Mouse (Mus musculus): ENCODE results near the gene Jmjd1c. TPM values are rescaled to one million over a fixed set of nuclear protein-coding genes. Genes with fewer than 3 reads are reported as not detected.

Jmjd1c gene
- total RNA-seq, 2 experiments from 2014 or later: 75.9 to 85.6 TPM

DNA sequence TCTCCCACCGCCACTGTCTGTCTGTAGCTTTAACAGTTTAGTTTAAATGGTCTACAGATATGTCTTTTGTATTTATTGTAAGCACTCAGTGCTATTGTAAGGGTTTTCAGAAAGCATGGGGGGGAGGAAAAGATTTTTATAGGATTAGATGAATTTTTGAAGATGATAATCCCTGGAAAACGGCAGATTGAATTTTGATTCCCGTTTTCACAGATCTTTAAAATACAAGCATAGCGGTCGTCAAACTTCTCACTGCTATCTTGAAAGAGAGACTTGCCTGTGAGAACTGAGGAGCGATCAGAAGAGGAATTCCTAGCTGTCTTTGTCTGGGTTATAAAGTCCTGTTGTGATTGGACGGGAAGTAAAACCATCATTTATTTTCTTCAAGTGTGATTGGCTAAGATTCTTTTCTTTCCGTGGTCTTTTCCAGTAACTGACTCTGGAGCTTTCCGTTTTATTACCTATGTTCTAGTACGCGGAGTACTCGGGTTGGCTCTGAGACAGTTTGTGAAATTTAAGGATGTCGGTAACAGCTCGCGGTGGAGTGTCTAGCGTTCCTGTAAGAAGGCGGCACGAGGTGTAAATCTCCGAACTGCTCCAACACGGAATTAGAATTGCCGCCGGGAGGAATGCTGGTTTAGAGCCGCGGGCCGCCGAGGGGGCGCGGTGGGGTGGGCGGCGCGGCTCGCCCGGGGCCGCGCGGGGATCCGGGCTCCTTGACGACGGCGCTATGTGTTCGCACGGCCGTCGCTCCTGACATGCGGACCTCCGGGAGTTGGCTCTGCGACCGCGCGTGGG is 30.3 kb downstream of the Jmjd1c start:
- peak; percentile 64 to 77 for DNase-seq (ENCODE audit: low spot score in 2 of 2)

DNA sequence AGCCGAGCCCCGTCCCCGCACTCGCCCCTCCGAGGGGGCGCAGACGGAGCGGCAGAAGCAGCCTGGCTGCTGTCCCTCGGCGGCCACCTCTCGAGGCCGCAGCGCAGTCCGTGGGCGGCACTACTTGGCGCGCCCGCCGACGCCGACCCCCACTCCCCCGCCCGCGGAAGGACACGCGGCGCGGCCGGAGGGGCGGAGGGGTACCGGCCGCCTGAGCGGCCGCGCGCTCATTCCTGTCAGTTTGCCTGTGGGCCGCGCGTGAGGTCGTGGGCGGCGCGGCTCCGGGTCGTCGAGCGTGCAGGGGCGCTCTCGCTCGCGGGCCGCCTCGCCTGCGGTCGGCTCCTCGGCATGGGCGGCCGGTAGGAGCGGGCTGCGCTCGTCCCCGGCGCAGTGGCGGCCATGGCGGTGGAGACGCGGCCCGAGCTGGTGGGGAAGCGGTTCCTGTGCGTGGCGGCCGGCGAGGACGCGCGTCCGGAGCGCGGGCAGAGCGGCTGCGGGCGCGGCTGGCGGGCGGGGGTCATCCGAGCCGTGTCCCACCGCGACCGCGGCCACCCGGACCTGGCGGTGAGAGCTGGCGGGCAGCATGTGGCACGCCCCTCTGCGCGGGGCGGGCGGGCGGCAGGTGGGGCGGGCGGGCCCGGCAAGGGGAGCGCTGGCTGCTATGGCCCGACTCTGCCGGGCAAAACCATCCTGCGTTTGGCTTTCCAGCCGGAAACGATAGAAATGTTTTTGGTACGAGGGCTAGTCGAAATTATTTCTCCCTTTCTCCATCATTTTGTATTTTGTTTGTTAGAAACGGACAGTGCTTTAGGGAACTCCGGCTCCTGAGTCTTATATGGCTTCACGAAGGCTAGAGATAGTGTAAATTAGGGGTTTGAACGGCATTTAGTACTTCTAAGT is 31.2 kb downstream of the Jmjd1c start:
- DNase-seq (ENCODE audit: low spot score in 2 of 2): peak in 1 of 2 experiments; percentile 54

- no peak for DNase-seq (ENCODE audit: low spot score in 2 of 2)
Measured at GRCm38 (mm10) chr10:67129531-67129930, 33.6 kb downstream of the Jmjd1c start.

DNA sequence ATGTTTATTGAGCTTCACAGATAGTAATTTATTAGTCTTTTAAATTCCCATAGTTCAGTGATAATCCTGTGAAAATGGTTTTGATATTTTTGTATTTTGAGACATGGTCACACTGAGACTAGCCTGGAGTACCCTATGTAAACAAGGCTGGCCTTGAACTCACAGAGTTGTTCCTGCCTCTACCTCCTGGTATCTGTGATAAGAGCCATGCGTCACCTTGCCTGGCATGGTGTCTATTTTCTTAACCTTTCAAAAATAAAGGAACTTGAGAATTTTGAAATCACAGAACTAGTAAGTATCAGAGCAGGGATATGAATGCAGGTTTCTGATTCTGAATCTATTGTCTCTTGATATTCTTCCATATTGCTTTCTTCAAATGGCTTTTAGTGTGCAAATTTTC is 35.8 kb downstream of the Jmjd1c start:
- DNase-seq (ENCODE audit: low spot score in 2 of 2): no peak

DNA sequence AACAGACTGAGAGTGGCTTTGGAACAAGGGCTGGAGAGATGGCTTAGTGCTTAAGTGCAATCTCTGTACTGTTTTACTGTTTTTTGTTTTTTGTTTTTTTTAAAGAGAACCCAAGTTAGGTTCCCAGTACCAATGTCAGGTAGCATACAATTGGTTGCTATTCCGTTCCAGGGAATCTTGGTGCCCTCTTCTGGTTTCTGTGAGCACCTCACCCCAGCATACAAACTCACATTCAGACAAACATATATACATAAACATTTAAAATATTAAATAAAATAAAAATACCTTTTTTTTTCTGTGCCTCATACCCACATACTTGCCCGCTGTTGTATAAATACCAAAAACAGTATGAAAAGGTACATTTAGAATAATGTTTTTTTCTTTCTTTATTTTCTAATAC is 38.4 kb downstream of the Jmjd1c start:
- no peak for DNase-seq (ENCODE audit: low spot score in 2 of 2)

DNA sequence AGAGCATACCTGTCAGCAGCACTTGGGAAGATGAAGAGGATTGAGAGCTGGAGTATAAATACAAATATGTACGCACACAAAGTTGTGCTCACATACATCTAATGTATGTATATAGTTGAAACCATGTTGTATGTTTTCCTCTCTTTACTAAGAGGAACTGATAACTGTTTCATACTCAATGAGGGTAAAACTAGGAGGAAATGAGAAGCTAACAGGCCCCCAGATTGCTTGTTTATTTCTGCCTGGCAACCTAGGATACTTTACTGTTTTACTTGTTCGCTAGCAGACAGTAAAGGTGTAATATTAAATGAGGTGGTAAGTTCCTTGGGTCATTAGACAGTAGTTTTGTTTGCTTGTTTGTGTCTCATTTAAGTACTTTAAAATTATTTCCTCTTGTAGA is 41.5 kb downstream of the Jmjd1c start:
- no peak for DNase-seq (ENCODE audit: low spot score in 2 of 2)

DNA sequence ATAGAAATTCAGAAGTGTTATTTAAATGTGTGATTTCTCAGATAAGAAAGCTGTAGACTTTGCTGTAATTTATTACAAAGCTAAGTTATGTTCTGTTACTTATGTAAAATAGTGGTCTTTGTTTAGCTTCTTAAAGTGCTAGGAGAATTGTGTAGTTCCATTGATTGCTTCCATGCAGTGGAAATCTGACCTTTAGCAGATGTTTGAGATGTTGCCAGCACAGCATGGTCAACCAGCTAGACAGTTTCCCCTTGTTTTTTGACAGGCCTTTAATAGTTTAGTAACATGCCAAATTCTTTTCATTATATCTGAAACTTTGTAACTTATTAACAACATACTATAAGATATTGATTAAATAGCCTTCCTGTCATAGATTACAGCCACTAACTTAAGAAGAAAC is 47.7 kb downstream of the Jmjd1c start:
- no peak for DNase-seq (ENCODE audit: low spot score in 2 of 2)

- no peak for DNase-seq (ENCODE audit: low spot score in 2 of 2)
Measured at GRCm38 (mm10) chr10:67144269-67144668, 48.3 kb downstream of the Jmjd1c start.

DNA sequence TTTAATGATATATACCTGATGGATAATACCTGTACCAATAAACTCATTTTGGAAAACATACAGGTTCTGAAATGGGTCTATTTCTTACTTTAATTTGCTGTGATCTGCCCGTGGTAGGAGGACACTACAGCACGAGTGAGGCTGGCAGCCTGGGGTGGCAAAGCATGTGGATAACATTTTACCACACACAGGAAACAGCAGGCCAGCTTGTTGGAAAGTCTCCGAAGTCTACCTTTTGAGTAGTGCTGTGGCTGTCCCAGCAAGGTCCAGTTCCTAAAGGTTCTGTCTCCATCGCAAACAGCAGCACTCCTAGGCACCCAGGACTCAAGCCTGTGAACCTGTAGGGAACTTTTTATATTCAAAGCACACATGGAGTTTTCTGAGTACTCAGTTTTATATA is 49.7 kb downstream of the Jmjd1c start:
- no peak for DNase-seq (ENCODE audit: low spot score in 2 of 2)

DNA sequence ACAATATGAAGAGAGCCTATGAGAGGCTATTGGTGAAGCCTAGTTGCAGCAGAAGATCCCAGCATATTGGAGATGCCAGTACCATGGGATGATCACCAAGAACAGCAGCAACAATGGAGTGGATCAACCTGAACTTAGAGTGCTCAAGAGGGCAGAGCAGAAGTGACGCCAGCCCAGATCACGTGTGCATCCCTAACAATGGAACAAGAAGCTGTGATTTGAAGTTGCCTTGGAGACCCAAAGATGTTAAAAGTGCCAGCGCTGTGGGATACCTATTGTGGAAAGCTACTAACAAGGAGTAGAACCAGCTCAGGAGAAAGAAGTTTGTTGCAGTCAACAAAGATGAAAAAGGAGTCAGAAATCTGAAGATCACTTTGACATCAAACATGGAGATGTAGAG is 55.8 kb downstream of the Jmjd1c start:
- DNase-seq (ENCODE audit: low spot score in 2 of 2): no peak

DNA sequence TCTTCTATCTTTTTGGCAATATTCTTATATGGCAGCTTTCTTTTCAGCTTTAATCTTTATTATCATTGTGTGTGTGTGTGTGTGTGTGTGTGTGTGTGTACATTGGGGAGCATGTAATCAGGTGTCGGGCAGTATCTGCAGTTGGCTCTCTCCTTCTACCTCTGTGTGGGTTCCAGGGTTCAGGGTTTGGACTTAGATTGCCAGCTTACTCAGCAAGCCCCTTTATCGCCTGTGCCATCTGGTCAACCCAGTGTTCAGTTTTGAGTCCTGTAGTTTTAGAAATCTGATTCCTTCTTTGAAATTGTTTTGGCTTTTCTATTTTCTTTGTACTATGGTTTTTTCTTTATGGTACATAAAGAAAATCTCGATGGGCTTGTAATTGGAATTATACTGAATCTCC is 58.7 kb downstream of the Jmjd1c start:
- DNase-seq (ENCODE audit: low spot score in 2 of 2): no peak

- no peak for DNase-seq (ENCODE audit: low spot score in 2 of 2)
Measured at GRCm38 (mm10) chr10:67174049-67174448, 78.1 kb downstream of the Jmjd1c start.

DNA sequence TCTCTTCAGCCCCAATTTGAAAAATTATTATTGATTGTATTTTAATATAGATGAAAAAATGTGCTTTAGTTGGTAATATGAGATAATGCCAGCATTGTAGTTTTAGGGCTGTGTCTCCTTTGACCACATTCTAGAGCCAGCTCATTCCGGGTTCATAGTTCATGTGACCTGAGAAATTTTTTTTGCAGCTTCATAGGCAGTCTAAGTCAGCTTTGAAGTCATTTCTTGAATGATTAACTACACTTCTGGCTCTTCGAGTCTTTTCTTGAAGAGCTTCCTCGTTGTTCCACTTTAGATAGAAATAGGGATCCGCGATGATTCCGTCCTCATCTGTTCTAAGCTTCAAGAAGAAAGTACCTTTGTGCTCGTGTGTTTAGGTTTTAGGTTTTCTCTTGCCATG is 80.1 kb downstream of the Jmjd1c start:
- no peak for DNase-seq (ENCODE audit: low spot score in 2 of 2)

DNA sequence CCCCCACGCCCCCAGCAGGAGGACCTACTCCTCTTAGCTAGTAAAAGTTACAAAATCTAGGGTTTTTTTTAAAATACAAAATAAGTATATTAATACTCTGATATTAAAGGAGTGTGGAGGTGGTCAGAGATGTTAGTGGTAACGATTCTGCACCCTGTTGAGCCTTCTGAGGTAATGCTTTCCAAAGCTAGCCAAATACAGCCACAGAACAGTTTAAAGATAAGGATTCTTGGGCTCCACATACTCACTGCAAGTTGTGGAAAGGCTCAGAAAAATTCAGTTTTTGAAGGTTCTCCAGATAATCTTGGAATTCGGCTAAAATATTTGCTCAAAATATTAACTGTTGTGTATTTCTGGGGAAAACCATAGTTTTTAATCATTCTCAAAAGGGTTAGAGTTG is 81.0 kb downstream of the Jmjd1c start:
- no peak for DNase-seq (ENCODE audit: low spot score in 2 of 2)

GRCm38 (mm10) chr10:67177410-67177809 is 81.5 kb downstream of the Jmjd1c start:
- no peak for DNase-seq (ENCODE audit: low spot score in 2 of 2)

- no peak for DNase-seq (ENCODE audit: low spot score in 2 of 2)
Measured at GRCm38 (mm10) chr10:67180021-67180420, 84.1 kb downstream of the Jmjd1c start.

DNA sequence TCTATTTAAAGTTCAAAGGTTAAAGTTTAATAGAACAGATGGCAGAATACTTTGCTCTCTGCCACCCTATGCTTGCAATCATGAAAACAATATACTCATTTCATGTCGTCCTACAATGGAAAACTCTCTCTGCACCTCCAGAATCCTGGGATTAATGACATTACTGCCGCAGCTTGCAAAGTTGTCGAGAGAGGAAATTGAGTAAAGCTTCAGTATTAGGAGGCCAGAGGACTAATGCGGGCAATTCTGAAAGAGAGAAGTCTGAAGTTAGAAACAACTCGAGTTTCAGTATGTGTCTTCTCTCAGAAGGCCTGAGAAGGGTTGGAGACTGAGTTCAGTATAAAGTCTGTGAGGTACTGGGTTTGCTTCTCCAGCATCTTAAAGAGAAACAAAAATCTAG is 84.9 kb downstream of the Jmjd1c start:
- DNase-seq (ENCODE audit: low spot score in 2 of 2): no peak

GRCm38 (mm10) chr10:67182651-67183050 is 86.7 kb downstream of the Jmjd1c start:
- no peak for DNase-seq (ENCODE audit: low spot score in 2 of 2)

DNA sequence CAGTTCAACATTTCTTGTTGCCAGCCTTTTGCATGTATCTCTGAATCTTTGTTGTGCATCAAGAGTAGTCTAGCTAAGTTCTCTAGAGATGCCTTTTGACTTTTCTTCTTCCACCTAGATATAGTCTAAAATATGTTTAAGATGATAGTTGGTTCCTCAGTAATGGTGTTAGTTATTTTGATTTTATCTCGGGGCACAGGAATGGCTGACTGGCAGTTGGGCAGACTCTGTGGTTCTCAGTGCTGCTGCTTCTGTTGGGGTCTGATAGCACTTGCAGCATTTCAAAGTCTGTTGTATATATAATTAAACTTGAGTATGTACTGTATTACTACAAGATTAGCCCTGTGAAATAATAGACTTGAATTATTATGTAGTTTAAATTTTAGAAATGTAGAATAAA is 87.2 kb downstream of the Jmjd1c start:
- no peak for DNase-seq (ENCODE audit: low spot score in 2 of 2)

- DNase-seq (ENCODE audit: low spot score in 2 of 2): no peak
Measured at GRCm38 (mm10) chr10:67184441-67185070, 88.6 kb downstream of the Jmjd1c start.

GRCm38 (mm10) chr10:67185491-67186081 is 89.7 kb downstream of the Jmjd1c start:
- peak; percentile 61 to 73 for DNase-seq (ENCODE audit: low spot score in 2 of 2)

Data from left cerebral cortex, adult 18-20 months (tissue).